Mouse (Mus musculus) liver, postnatal 0 days (tissue): ENCODE data around the gene Fkbp15. TPM values are rescaled to one million over a fixed set of nuclear protein-coding genes. Genes with fewer than 3 reads are reported as not detected.

Experiments used
- ATAC-seq: fragments of 200-750 bp; cut with Nextera tagmentation; 2 replicates; pipeline ENCODE4 v1.8.0; 2017; ENCODE audit warnings: mild to moderate bottlenecking, moderate library complexity
- DNase-seq: peaks from one replicate; pipeline ENCODE4 v3.0.0-alpha.2; 2016
- H3K27ac ChIP-seq: fragments of 300-500 bp; sonication (generic); 2 replicates; pipeline ENCODE4 v1.5.1; 2014; ENCODE audit warnings: antibody characterized with exemption, moderate library complexity, mild to moderate bottlenecking, low read depth
- H3K27me3 ChIP-seq: fragments of 300-500 bp; sonication (generic); 2 replicates; pipeline ENCODE4 v1.6.1; 2014; ENCODE audit warnings: low read length, control low read depth, mixed read lengths; ENCODE audit not compliant: insufficient read depth
- H3K36me3 ChIP-seq: fragments of 300-500 bp; sonication (generic); replicated peaks from 2 replicates; pipeline ENCODE4 v1.6.1; 2014; ENCODE audit warnings: mild to moderate bottlenecking, control low read depth, low read length, moderate library complexity, mixed read lengths; ENCODE audit not compliant: insufficient read depth
- H3K4me1 ChIP-seq: fragments of 300-500 bp; sonication (generic); 2 replicates; pipeline ENCODE4 v1.6.1; 2014; ENCODE audit warnings: antibody characterized with exemption, mild to moderate bottlenecking, control low read depth; ENCODE audit not compliant: insufficient read depth
- H3K4me2 ChIP-seq: fragments of 300-500 bp; sonication (generic); 2 replicates; pipeline ENCODE4 v1.6.1; 2014; ENCODE audit warnings: low read depth, mild to moderate bottlenecking, low read length, moderate library complexity, mixed read lengths
- H3K4me3 ChIP-seq: fragments of 300-500 bp; sonication (generic); 2 replicates; pipeline ENCODE4 v1.5.1; 2014; ENCODE audit warnings: low read depth, low read length
- H3K9ac ChIP-seq: fragments of 300-500 bp; sonication (generic); replicated peaks from 2 replicates; pipeline ENCODE4 v1.6.1; 2014; ENCODE audit warnings: mild to moderate bottlenecking, moderate library complexity
- H3K9me3 ChIP-seq: fragments of 300-500 bp; sonication (generic); 2 replicates; pipeline ENCODE4 v1.6.1; 2016; ENCODE audit warnings: mild to moderate bottlenecking, control low read depth, low read length, mixed read lengths
- CTCF ChIP-seq: sonication (generic); IDR thresholded peaks from 2 replicates; pipeline ENCODE4 v1.5.1; 2016; ENCODE audit warnings: antibody characterized with exemption, low read depth
- EP300 ChIP-seq: IDR thresholded peaks from 2 replicates; pipeline ENCODE4 v1.6.1; 2016; ENCODE audit warnings: antibody characterized with exemption, low read depth, mild to moderate bottlenecking
- WGBS: fragments of 180-500 bp; shearing (Covaris S2); extraction: QIAGEN DNeasy Blood & Tissue Kit; methylation state at CpG from one replicate; pipeline ENCODE4 v1.1.7; 2014; ENCODE audit not compliant: insufficient replicate concordance; 5-methylcytosine and 5-hydroxymethylcytosine counted together
- polyA plus RNA-seq: library from polyadenylated mRNA; unstranded; fragments of >200 nt; fragmentation: Nextera tagmentation; extraction: Ambion mirVana; gene quantifications from 2 replicates; pipeline ENCODE4 v1.2.1, GENCODE M21; 2015

The Fkbp15 gene
- polyA plus RNA-seq, 1 experiment from 2014 or later, result 13.3 TPM

DNA sequence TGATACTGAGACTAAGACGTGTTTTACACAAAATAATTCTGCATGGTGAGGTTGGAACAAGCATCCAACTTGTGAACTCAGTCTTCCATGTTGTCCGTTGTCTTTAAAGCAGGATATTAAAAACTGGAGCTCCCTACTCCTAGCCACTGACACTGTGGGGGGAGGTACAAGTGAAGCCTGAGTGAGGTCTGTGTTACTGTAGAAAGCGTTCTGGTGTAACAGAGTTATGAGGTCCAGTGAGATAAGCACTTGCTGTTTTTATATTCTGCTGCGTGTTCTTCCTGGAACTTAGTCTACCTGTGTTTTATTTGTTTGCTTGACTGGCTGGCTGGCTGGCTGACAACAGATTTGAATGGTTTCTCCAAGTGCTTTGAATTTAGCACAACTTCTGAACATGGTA is 14.0 kb upstream of the Fkbp15 start:
- peaks cover 60% of the 10 kb centered on the region for H3K4me1 ChIP-seq
- ATAC-seq, result 0 out of 2 replicates have a peak, but pooled peaks have one; percentile 26

DNA sequence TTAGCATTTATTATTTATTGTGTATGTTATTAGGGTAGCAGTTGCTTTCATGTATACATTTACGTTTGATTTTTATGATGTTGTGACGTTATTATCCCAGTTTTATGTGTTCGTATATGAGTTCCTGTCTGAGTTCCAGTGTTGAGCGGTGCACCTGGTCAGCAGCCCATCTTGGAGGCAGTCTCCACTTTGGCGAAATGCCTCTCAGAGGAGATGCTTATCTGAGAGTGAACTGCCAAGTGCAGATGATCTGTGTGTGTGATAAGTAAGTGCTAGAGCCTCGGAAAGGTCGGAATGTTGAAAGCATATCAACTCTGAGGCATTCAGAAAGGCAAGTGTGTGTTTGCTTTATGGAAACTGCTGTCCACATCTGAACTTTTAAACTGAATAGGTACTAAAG is 13.3 kb upstream of the Fkbp15 start:
- DNase-seq (no peak), ATAC-seq (no peak)
- no peak for TF ChIP-seq CTCF
- TF ChIP-seq EP300, result no peak
- no peak overlapping the region for H3K9ac ChIP-seq
- no peak overlapping the region; the same call in 1 of the 2 replicates for H3K4me2 ChIP-seq
- H3K27me3 ChIP-seq, result no peaks in the 10 kb centered on the region
- no peaks in the 10 kb centered on the region for H3K36me3 ChIP-seq
- H3K9me3 ChIP-seq, result no peaks in the 10 kb centered on the region
- peak overlapping the region; percentile 37; the same call in 1 of the 2 replicates for H3K27ac ChIP-seq
- H3K4me1 ChIP-seq, result peaks cover 62% of the 10 kb centered on the region
- H3K4me3 ChIP-seq, result no peak overlapping the region
- WGBS, result 69% methylated on average over 7 of the region's 7 CpGs

More for the DNA sequence above, 14.0 kb upstream of the Fkbp15 start:
- Histone ChIP-seq H3K9me3 (no peaks in the 10 kb centered on the region), H3K9ac (peak overlapping the region; percentile 28; the same call in 1 of the 2 replicates), H3K4me2 (peak overlapping the region; percentile 26; the same call in 1 of the 2 replicates), H3K4me3 (no peak overlapping the region), H3K36me3 (no peaks in the 10 kb centered on the region), H3K27ac (peak overlapping the region; percentile 56), H3K27me3 (no peaks in the 10 kb centered on the region)
- no peak for DNase-seq
- TF ChIP-seq EP300 (no peak), CTCF (no peak)
- WGBS, result 39% methylated on average over 4 of the region's 4 CpGs

DNA sequence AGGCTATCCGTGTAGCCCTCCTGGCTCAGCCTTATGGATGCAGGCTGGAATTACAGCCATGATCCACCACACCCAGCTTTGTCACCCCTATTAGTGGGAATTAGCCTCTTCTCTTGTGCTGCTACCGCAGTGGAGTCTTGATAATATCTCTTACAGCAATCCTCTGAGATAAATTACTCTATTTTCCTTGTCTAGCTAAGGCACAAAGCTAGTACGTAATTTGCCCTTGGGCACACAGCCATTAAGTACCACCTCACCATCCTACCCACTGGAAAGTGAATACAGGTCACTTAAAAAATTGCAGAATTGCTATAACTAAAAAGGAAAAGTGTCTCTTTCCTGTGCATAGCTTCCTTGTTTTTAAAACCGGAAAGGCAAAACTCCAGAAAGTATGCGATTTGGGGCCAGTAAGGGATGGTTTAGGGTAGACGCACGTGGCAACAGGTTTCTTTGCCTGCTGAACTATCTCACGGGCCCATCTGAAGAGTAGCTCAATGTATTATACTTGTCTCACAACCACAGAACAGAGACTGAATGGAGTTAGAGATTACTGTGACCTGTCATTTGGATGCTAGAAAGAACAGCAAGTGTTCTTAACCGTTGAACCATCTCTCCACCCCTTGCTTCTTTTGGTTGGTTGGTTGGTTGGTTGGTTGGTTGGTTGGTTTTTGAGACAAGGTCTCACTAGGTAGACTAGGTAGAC is 12.6 kb upstream of the Fkbp15 start:
- 51% methylated on average over 9 of the region's 9 CpGs for whole genome bisulfite sequencing
- Histone ChIP-seq H3K27ac (peak overlapping the region; percentile 37; the same call in 1 of the 2 replicates), H3K36me3 (no peaks in the 10 kb centered on the region), H3K9me3 (no peaks in the 10 kb centered on the region), H3K4me3 (no peak overlapping the region), H3K9ac (no peak overlapping the region; the same call in 1 of the 2 replicates), H3K27me3 (no peaks in the 10 kb centered on the region), H3K4me1 (peaks cover 65% of the 10 kb centered on the region), H3K4me2 (no peak overlapping the region; the same call in 1 of the 2 replicates)
- TF ChIP-seq EP300, result no peak
- no peak for TF ChIP-seq CTCF
- ATAC-seq (peak; percentile 52), DNase-seq (no peak)

GRCm38 (mm10) chr4:62372410-62372809 is 12.1 kb upstream of the Fkbp15 start:
- no peak overlapping the region for H3K4me3 ChIP-seq
- no peak overlapping the region for H3K4me2 ChIP-seq
- H3K9me3 ChIP-seq, result no peaks in the 10 kb centered on the region
- H3K4me1 ChIP-seq, result peaks cover 68% of the 10 kb centered on the region
- H3K36me3 ChIP-seq, result no peaks in the 10 kb centered on the region
- peak overlapping the region; percentile 37; the same call in 1 of the 2 replicates for H3K27ac ChIP-seq
- WGBS, result 50% methylated on average over 1 of the region's 1 CpGs
- peak overlapping the region; percentile 7; the same call in 1 of the 2 replicates for H3K9ac ChIP-seq
- TF ChIP-seq EP300 (no peak), CTCF (no peak)
- no peaks in the 10 kb centered on the region for H3K27me3 ChIP-seq
- DNase-seq (no peak), ATAC-seq (no peak)

- H3K4me2 ChIP-seq, result peak overlapping the region; percentile 44
- H3K4me3 ChIP-seq, result no peak overlapping the region
- 19% methylated on average over 3 of the region's 3 CpGs for WGBS
- ATAC-seq (peak; percentile 32; the same call in 1 of the 2 replicates), DNase-seq (no peak)
- H3K9ac ChIP-seq, result no peak overlapping the region; the same call in 1 of the 2 replicates
- no peaks in the 10 kb centered on the region for H3K36me3 ChIP-seq
- H3K27ac ChIP-seq, result peak overlapping the region; percentile 71
- H3K9me3 ChIP-seq, result no peaks in the 10 kb centered on the region
- peaks cover 69% of the 10 kb centered on the region for H3K4me1 ChIP-seq
- no peaks in the 10 kb centered on the region for H3K27me3 ChIP-seq
- no peak for TF ChIP-seq CTCF
- peak; percentile 57; the same call in 1 of the 2 replicates for TF ChIP-seq EP300
These were observed 8.7 kb upstream of the Fkbp15 start for GRCm38 (mm10) chr4:62369091-62369490.

DNA sequence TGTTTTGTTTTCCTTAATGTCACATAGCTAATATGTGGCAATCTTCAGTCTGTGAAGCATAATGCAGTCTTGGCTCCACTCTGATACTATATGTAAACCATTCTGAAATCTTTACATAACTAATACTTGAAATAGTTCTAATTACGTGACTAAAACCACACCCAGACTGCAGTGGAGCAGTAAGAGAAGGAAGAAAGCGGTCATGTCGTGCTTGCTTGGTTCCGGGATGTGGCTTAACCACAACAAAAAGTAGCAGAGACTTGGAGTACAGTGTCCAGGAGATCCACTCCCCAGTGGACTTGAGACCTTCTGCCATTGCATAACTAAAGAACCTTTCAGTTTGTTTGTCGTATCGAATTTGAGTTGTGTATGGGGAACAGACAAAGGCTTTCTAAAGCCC is 7.2 kb upstream of the Fkbp15 start:
- Histone ChIP-seq H3K27me3 (no peaks in the 10 kb centered on the region), H3K27ac (peak overlapping the region; percentile 71), H3K4me1 (peaks cover 56% of the 10 kb centered on the region), H3K9me3 (no peaks in the 10 kb centered on the region), H3K4me2 (peak overlapping the region; percentile 54), H3K36me3 (no peaks in the 10 kb centered on the region), H3K4me3 (no peak overlapping the region), H3K9ac (peak overlapping the region; percentile 42; the same call in 1 of the 2 replicates)
- DNase-seq, result no peak
- WGBS, result 32% methylated on average over 6 of the region's 6 CpGs
- peak; percentile 41; the same call in 1 of the 2 replicates for ATAC-seq
- TF ChIP-seq EP300 (no peak), CTCF (no peak)
